Comparison of ENCODE assay signal across 29 mouse cellular contexts in genomic region chr8:72375161-72375560, GRCm38 (mm10). TPM values are rescaled to one million over a fixed set of nuclear protein-coding genes. Genes with fewer than 3 reads are reported as not detected.
DNase-seq lines count a peak whose midpoint lies in the region; ATAC-seq and TF ChIP-seq lines count a peak whose summit lies in the region.
"Had no signal": no experiment of that assay in that cellular context is flagged by ENCODE, and none has a peak within 500 bp of the region (broad histone marks: within the 10 kb centered on the region; RNA-seq: fewer than 3 reads in every experiment).

No protein-coding gene starts in this region.

- peak; percentile 11 for DNase-seq in embryo, embryonic 10 days (ENCODE audit: low spot score)
- no peak for DNase-seq in embryo, embryonic 10.5 days (ENCODE audit: low spot score)
- peak; percentile 61 for DNase-seq in 416B (ENCODE audit: low read depth)
- DNase-seq in liver, postnatal 0 days, result no peak
- DNase-seq in left cerebral cortex, adult 8-10 months (ENCODE audit: low spot score in 2 of 2), result no peak
- DNase-seq: adrenal gland, postnatal 25 days; cerebellum, adult 11-12 months; cerebellum, adult 9-11 months; gastrocnemius, adult 2 months; gastrocnemius, postnatal 36 days; heart, adult 2 months; kidney, adult 18-20 months; kidney, postnatal 25 days; left cerebral cortex, postnatal 4 days; lung, adult 18-20 months; lung, postnatal 4 days; right cerebral cortex, postnatal 25 days had no signal

- H3K9me3 ChIP-seq in hindbrain, embryonic 16.5 days (ENCODE audit: control insufficient read depth, low read length), result no peaks in the 10 kb centered on the region
- no peaks in the 10 kb centered on the region for H3K9me3 ChIP-seq in hindbrain, embryonic 12.5 days (replicated peaks)
- no peaks in the 10 kb centered on the region for H3K9me3 ChIP-seq in liver, postnatal 0 days (ENCODE audit: low read length)
- H3K9me3 ChIP-seq: embryonic facial prominence, embryonic 12.5 days; forebrain, embryonic 10.5 days; forebrain, embryonic 15.5 days; kidney, embryonic 15.5 days; megakaryocyte, embryonic 14.5 days; midbrain, embryonic 13.5 days; stomach, embryonic 15.5 days had no signal

- 92% methylated on average over 5 of the region's 5 CpGs for WGBS in hindbrain, embryonic 16.5 days
- WGBS in hindbrain, embryonic 12.5 days, result 86% methylated on average over 5 of the region's 5 CpGs
- WGBS in liver, postnatal 0 days (ENCODE audit: insufficient replicate concordance), result 75% methylated on average over 5 of the region's 5 CpGs

- no peaks in the 10 kb centered on the region for H3K4me1 ChIP-seq in hindbrain, embryonic 16.5 days (ENCODE audit: control insufficient read depth, insufficient read depth, low read depth, low read length)
- H3K4me1 ChIP-seq in hindbrain, embryonic 12.5 days, result no peaks in the 10 kb centered on the region
- no peaks in the 10 kb centered on the region for H3K4me1 ChIP-seq in liver, postnatal 0 days (ENCODE audit: insufficient read depth)
- H3K4me1 ChIP-seq: embryonic facial prominence, embryonic 12.5 days; forebrain, embryonic 10.5 days; forebrain, embryonic 15.5 days; kidney, embryonic 15.5 days; midbrain, embryonic 13.5 days; stomach, embryonic 15.5 days had no signal

- no peak for TF ChIP-seq CTCF in liver, postnatal 0 days (IDR thresholded peaks at IDR 0.05; ENCODE audit: low read depth)

- 0 out of 2 replicates have a peak, but pooled peaks have one; percentile 12 for ATAC-seq in hindbrain, embryonic 16.5 days
- ATAC-seq in hindbrain, embryonic 12.5 days (ENCODE audit: low FRiP score), result no peak
- peak; percentile 31 for ATAC-seq in liver, postnatal 0 days
- ATAC-seq: forebrain, embryonic 15.5 days; lung, postnatal 0 days; midbrain, embryonic 13.5 days; Patski had no signal

- H3K4me3 ChIP-seq in hindbrain, embryonic 16.5 days (ENCODE audit: low read length), result no peak overlapping the region
- no peak overlapping the region for H3K4me3 ChIP-seq in hindbrain, embryonic 12.5 days
- no peak overlapping the region for H3K4me3 ChIP-seq in liver, postnatal 0 days (ENCODE audit: low read depth, low read length)
- H3K4me3 ChIP-seq: embryonic facial prominence, embryonic 12.5 days; forebrain, embryonic 10.5 days; forebrain, embryonic 15.5 days; gastrocnemius, adult 2 months; heart, adult 2 months; kidney, embryonic 15.5 days; megakaryocyte, embryonic 14.5 days; midbrain, embryonic 13.5 days; stomach, embryonic 15.5 days had no signal

- H3K27ac ChIP-seq in hindbrain, embryonic 16.5 days (ENCODE audit: low read depth, low read length), result no peak overlapping the region
- H3K27ac ChIP-seq in hindbrain, embryonic 12.5 days, result no peak overlapping the region
- peak overlapping the region; percentile 39; the same call in 1 of the 2 replicates for H3K27ac ChIP-seq in liver, postnatal 0 days (ENCODE audit: low read depth)
- H3K27ac ChIP-seq: embryonic facial prominence, embryonic 12.5 days; forebrain, embryonic 10.5 days; forebrain, embryonic 15.5 days; gastrocnemius, adult 2 months; heart, adult 2 months; kidney, embryonic 15.5 days; midbrain, embryonic 13.5 days; stomach, embryonic 15.5 days had no signal

- TF ChIP-seq EP300 in liver, postnatal 0 days (IDR thresholded peaks at IDR 0.05; ENCODE audit: low read depth), result no peak

- peaks cover 63% of the 10 kb centered on the region for H3K36me3 ChIP-seq in hindbrain, embryonic 16.5 days (ENCODE audit: control insufficient read depth, insufficient read depth, low read length)
- peaks cover 96% of the 10 kb centered on the region for H3K36me3 ChIP-seq in hindbrain, embryonic 12.5 days
- H3K36me3 ChIP-seq in liver, postnatal 0 days (replicated peaks; ENCODE audit: insufficient read depth, low read length), result peaks cover 78% of the 10 kb centered on the region

- no peak overlapping the region for H3K4me2 ChIP-seq in hindbrain, embryonic 16.5 days (ENCODE audit: low read length)
- no peak overlapping the region for H3K4me2 ChIP-seq in hindbrain, embryonic 12.5 days (replicated peaks)
- H3K4me2 ChIP-seq in liver, postnatal 0 days (ENCODE audit: low read depth, low read length), result no peak overlapping the region
- H3K4me2 ChIP-seq: embryonic facial prominence, embryonic 12.5 days; forebrain, embryonic 15.5 days; kidney, embryonic 15.5 days; midbrain, embryonic 13.5 days; stomach, embryonic 15.5 days had no signal

- H3K9ac ChIP-seq in hindbrain, embryonic 16.5 days (ENCODE audit: low read depth, low read length), result no peak overlapping the region
- no peak overlapping the region for H3K9ac ChIP-seq in hindbrain, embryonic 12.5 days
- no peak overlapping the region for H3K9ac ChIP-seq in liver, postnatal 0 days (replicated peaks)
- H3K9ac ChIP-seq: embryonic facial prominence, embryonic 12.5 days; forebrain, embryonic 15.5 days; kidney, embryonic 15.5 days; midbrain, embryonic 13.5 days; stomach, embryonic 15.5 days had no signal

- H3K27me3 ChIP-seq in hindbrain, embryonic 16.5 days (replicated peaks; ENCODE audit: control insufficient read depth, insufficient read depth, low read length), result no peaks in the 10 kb centered on the region
- H3K27me3 ChIP-seq in hindbrain, embryonic 12.5 days, result no peaks in the 10 kb centered on the region
- no peaks in the 10 kb centered on the region for H3K27me3 ChIP-seq in liver, postnatal 0 days (ENCODE audit: insufficient read depth, low read length)
- H3K27me3 ChIP-seq: embryonic facial prominence, embryonic 12.5 days; forebrain, embryonic 15.5 days; kidney, embryonic 15.5 days; megakaryocyte, embryonic 14.5 days; midbrain, embryonic 13.5 days; Patski; stomach, embryonic 15.5 days had no signal

RNA-seq across cellular contexts. Expression of gene Eps15l1, which starts 46.1 kb away (rescaled TPM):
- 51.9 and 58.4 TPM in 2 replicates for polyA plus RNA-seq in hindbrain, embryonic 16.5 days (2015; fragmentation: Nextera tagmentation; extraction: Ambion mirVana)
- polyA plus RNA-seq in hindbrain, embryonic 12.5 days (2016; fragmentation: Nextera tagmentation; extraction: Ambion mirVana), result 74.3 and 74.5 TPM in 2 replicates
- polyA plus RNA-seq in liver, postnatal 0 days (2015; fragmentation: Nextera tagmentation; extraction: Ambion mirVana), result 9.3 and 10.1 TPM in 2 replicates
- total RNA-seq in left cerebral cortex, adult 8-10 months (2022), result 10 to 100 TPM; 67.1 to 72.9 (median 70.8) TPM

RNA-seq across cellular contexts. Expression of gene Klf2, which starts 56.3 kb away (rescaled TPM):
- polyA plus RNA-seq in hindbrain, embryonic 16.5 days (2015; fragmentation: Nextera tagmentation; extraction: Ambion mirVana), result 5.1 and 5.4 TPM in 2 replicates
- polyA plus RNA-seq in hindbrain, embryonic 12.5 days (2016; fragmentation: Nextera tagmentation; extraction: Ambion mirVana), result 9.4 and 10.3 TPM in 2 replicates
- 5.6 and 7.4 TPM in 2 replicates for polyA plus RNA-seq in liver, postnatal 0 days (2015; fragmentation: Nextera tagmentation; extraction: Ambion mirVana)
- 10 to 100 TPM; 10.9 to 16.5 (median 13.2) TPM for total RNA-seq in left cerebral cortex, adult 8-10 months (2022)
- total RNA-seq: MEL had no signal

Comparison
In these comparisons a context has a peak if more than half of its experiments do, and no peak if none do; other contexts are left out.
1. DNase-seq: peak in embryo, embryonic 10 days (single experiment) and 416B (single experiment); none in embryo, embryonic 10.5 days (single experiment), liver, postnatal 0 days (single experiment) and left cerebral cortex, adult 8-10 months (0 of 2).